Mouse (Mus musculus): ENCODE measurements at regions not wholly inside any gene's neighbourhood (a gene's known extent, or its start where the extent isn't known, plus 50 kb on each side); places are given as distances from the start of the nearest gene placed in this dataset.

DNA sequence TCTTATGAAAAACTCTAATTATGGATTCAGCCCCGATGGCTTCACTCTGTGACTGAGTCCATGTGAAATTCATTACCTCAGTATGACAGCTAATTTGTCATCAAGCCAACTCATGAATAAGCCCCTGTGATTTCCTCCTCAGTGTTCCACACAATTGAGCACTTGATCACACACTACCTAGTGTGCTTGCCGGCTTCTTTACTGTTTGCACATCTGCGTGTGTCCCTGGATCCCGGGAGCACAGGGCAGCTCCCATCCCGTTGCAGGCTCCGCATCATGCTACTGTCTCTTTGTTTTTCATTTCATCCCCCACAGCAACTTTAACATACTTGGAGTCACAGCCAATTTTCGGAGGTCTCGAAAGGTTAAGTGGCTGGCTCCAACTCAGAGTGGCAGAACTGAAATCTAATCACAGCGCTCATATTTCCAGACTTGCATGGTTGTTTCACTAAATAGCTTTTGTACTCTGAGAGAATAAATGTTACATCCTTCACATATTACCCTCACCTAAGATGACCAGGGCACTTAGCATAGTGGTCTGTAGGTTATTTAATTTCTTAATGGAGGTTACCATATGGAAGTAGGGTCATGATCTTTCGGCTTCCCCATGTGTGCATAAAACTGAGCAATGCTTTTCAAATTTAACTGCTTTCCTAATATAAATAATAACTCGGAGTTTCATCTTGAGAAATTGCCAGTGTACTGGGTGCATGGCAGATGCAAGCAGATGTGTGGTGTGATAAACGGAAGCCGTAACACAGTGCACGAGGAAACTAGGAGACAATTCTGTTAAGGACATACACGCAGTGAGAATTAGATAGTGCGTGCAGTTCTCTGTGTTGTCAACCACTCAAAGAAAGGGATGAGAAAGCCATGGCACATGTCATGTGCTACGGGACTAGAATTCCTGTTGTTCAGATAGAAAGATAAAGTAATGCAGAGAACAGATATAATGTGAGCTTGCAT is 313.0 kb upstream of the 5930422O12Rik start:
- H3K36me3 ChIP-seq (ENCODE audit: insufficient read depth, low read length) = no peaks in the 10 kb centered on the region
- 0 out of 2 replicates have a peak, but pooled peaks cover 3% of the 10 kb centered on the region for H3K4me1 ChIP-seq (ENCODE audit: insufficient read depth, low read length)
- no peak overlapping the region for H3K27ac ChIP-seq (ENCODE audit: low read depth, low read length)
- no peak overlapping the region for H3K4me3 ChIP-seq (ENCODE audit: low read depth, low read length)
- ATAC-seq (ENCODE audit: low FRiP score) (no peak), DNase-seq (ENCODE audit: low spot score) (peak; percentile 64)
- H3K9me3 ChIP-seq (ENCODE audit: low read length) = no peaks in the 10 kb centered on the region
- no peak overlapping the region for H3K4me2 ChIP-seq (ENCODE audit: low read depth, low read length, poor library complexity, severe bottlenecking)
- H3K27me3 ChIP-seq (ENCODE audit: insufficient read depth, low read length) = no peaks in the 10 kb centered on the region
- no peak for TF ChIP-seq CTCF (IDR thresholded peaks at IDR 0.05)
- 66% methylated on average over 17 of the region's 17 CpGs for WGBS
- H3K9ac ChIP-seq (replicated peaks; ENCODE audit: low read length, poor library complexity, severe bottlenecking) = no peak overlapping the region

DNA sequence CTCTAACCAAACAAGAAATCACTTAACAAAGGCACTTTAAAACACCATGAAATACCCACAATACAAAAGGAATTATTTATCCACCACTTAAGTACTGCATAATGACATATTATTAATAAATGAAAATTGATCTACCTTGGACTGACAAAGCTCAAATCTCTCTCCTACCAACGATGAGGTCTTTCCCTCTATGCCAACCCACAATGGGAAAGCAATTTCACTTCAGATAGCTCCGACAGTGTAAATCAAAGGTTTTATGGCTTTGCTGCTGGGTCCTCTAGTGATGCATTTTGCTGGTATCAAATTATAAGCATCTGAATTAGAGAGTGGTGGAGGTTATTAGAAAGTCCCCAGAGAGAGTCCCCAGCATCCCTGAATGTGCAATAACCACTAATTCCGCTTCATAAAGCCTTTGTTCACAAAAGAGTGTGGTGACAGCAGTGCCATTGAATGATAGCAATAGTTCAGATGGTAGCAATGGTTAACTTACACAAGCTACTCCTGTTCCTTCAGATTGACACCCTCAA is 305.4 kb upstream of the 5930422O12Rik start:
- H3K4me1 ChIP-seq (ENCODE audit: insufficient read depth, low read length) = no peaks in the 10 kb centered on the region
- H3K27me3 ChIP-seq (ENCODE audit: insufficient read depth, low read length) = no peaks in the 10 kb centered on the region
- H3K9me3 ChIP-seq (ENCODE audit: low read length) = no peaks in the 10 kb centered on the region
- DNase-seq (ENCODE audit: low spot score) (no peak), ATAC-seq (ENCODE audit: low FRiP score) (no peak)
- 71% methylated on average over 3 of the region's 3 CpGs for WGBS
- H3K4me3 ChIP-seq (ENCODE audit: low read depth, low read length) = no peak overlapping the region
- H3K9ac ChIP-seq (replicated peaks; ENCODE audit: low read length, poor library complexity, severe bottlenecking) = no peak overlapping the region
- H3K27ac ChIP-seq (ENCODE audit: low read depth, low read length) = no peak overlapping the region
- no peaks in the 10 kb centered on the region for H3K36me3 ChIP-seq (ENCODE audit: insufficient read depth, low read length)
- TF ChIP-seq CTCF (IDR thresholded peaks at IDR 0.05) = no peak
- no peak overlapping the region for H3K4me2 ChIP-seq (ENCODE audit: low read depth, low read length, poor library complexity, severe bottlenecking)

DNA sequence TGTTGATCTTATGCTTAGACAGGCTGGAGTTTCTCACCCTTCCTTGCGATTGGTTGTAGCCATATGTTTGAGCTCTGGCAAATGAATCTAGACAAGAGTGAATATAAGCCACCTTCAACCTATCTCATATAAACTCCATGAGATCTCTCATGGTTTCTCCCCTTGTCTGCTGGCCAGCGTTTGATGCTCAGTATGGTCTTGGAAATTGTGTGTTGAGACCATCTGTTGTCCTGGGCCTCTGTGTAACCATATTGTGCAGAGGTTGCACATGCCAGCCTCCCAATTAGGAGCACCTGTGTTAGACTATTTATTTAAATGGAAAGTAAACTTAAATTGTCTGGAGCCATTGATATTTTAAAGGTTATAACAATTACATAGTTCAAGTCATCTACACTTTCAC is 301.5 kb upstream of the 5930422O12Rik start:
- ATAC-seq (ENCODE audit: low FRiP score) (no peak), DNase-seq (ENCODE audit: low spot score) (peak; percentile 16)
- H3K27me3 ChIP-seq (ENCODE audit: insufficient read depth, low read length) = no peaks in the 10 kb centered on the region
- no peak overlapping the region for H3K9ac ChIP-seq (replicated peaks; ENCODE audit: low read length, poor library complexity, severe bottlenecking)
- 91% methylated on average over 2 of the region's 2 CpGs for WGBS
- no peak for TF ChIP-seq CTCF (IDR thresholded peaks at IDR 0.05)
- H3K4me1 ChIP-seq (ENCODE audit: insufficient read depth, low read length) = no peaks in the 10 kb centered on the region
- no peak overlapping the region for H3K4me2 ChIP-seq (ENCODE audit: low read depth, low read length, poor library complexity, severe bottlenecking)
- no peaks in the 10 kb centered on the region for H3K36me3 ChIP-seq (ENCODE audit: insufficient read depth, low read length)
- no peaks in the 10 kb centered on the region for H3K9me3 ChIP-seq (ENCODE audit: low read length)
- no peak overlapping the region for H3K27ac ChIP-seq (ENCODE audit: low read depth, low read length)
- H3K4me3 ChIP-seq (ENCODE audit: low read depth, low read length) = no peak overlapping the region

DNA sequence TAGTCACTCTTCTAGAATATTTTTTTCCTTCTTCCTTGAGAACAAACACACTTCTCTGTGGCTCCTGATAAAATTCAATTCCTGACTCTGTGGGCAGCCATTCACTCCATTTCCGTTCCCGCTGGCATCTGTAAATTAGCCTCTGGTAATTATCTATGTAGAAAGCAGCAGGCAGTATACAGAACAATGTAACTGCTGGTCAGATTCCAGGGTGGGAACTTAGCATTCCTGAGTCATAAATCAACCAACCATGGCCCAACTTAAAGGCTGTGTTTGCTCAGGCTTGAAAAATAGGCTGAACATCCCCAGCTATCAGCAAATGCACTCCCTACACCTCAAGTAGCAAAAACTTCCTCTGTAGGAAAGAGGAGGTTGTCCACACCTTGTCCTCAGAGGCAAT is 289.6 kb upstream of the 5930422O12Rik start:
- no peaks in the 10 kb centered on the region for H3K27me3 ChIP-seq (ENCODE audit: insufficient read depth, low read length)
- H3K36me3 ChIP-seq (ENCODE audit: insufficient read depth, low read length) = no peaks in the 10 kb centered on the region
- H3K4me1 ChIP-seq (ENCODE audit: insufficient read depth, low read length) = no peaks in the 10 kb centered on the region
- 23% methylated on average over 2 of the region's 2 CpGs for WGBS
- H3K4me3 ChIP-seq (ENCODE audit: low read depth, low read length) = no peak overlapping the region
- TF ChIP-seq CTCF (IDR thresholded peaks at IDR 0.05) = no peak
- no peak overlapping the region for H3K9ac ChIP-seq (replicated peaks; ENCODE audit: low read length, poor library complexity, severe bottlenecking)
- no peak overlapping the region for H3K27ac ChIP-seq (ENCODE audit: low read depth, low read length)
- no peak for ATAC-seq (ENCODE audit: low FRiP score)
- DNase-seq (ENCODE audit: low spot score) = peak; percentile 35
- no peak overlapping the region for H3K4me2 ChIP-seq (ENCODE audit: low read depth, low read length, poor library complexity, severe bottlenecking)
- no peaks in the 10 kb centered on the region for H3K9me3 ChIP-seq (ENCODE audit: low read length)

DNA sequence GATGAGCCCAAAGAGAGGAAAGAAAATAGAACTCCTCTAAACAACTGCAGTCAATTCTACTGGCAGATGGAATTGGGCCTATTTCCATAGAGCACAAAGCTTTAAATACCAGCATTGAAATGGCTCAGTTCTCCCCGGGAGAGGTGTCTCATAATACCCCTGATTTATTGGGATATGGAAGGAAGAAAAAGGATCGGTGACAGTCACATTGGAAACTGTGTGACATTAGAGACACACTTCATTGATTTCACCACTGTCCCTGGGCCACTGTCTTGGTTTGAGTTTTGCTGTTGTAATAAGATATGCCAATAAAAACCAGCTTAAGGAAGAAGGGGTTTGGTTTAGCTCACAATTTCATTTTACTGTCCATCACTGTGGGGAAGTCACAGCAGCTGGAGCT is 288.7 kb upstream of the 5930422O12Rik start:
- no peak overlapping the region for H3K4me3 ChIP-seq (ENCODE audit: low read depth, low read length)
- no peaks in the 10 kb centered on the region for H3K36me3 ChIP-seq (ENCODE audit: insufficient read depth, low read length)
- DNase-seq (ENCODE audit: low spot score) = no peak
- H3K4me2 ChIP-seq (ENCODE audit: low read depth, low read length, poor library complexity, severe bottlenecking) = no peak overlapping the region
- H3K9ac ChIP-seq (replicated peaks; ENCODE audit: low read length, poor library complexity, severe bottlenecking) = no peak overlapping the region
- H3K27ac ChIP-seq (ENCODE audit: low read depth, low read length) = no peak overlapping the region
- H3K27me3 ChIP-seq (ENCODE audit: insufficient read depth, low read length) = no peaks in the 10 kb centered on the region
- ATAC-seq (ENCODE audit: low FRiP score) = no peak
- 31% methylated on average over 2 of the region's 2 CpGs for WGBS
- no peaks in the 10 kb centered on the region for H3K9me3 ChIP-seq (ENCODE audit: low read length)
- H3K4me1 ChIP-seq (ENCODE audit: insufficient read depth, low read length) = no peaks in the 10 kb centered on the region
- TF ChIP-seq CTCF (IDR thresholded peaks at IDR 0.05) = no peak

DNA sequence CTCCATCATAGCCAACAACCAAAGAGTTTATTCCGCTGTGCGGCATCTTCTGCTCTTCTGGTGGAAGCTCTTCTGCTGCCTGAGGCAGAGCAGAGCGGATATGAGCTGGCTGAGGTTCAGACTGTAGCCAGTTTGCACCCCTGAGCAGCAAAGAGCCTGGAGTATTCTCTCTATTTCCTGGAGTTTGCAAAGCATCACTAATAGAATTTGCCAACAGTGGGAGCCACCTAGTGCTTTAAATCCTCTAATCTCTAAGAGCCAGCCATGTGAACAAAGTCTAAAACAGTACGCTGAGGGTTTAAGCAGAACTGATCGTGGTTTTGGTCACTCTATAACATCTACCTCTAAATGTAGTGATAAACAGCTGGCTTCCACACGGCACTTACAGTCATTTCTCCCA is 250.9 kb upstream of the 5930422O12Rik start:
- DNase-seq (ENCODE audit: low spot score) = peak; percentile 46

More for the DNA sequence above, 250.9 kb upstream of the 5930422O12Rik start:
- no peak overlapping the region for H3K4me2 ChIP-seq (ENCODE audit: low read depth, low read length, poor library complexity, severe bottlenecking)
- WGBS = 58% methylated on average over 6 of the region's 6 CpGs
- H3K9me3 ChIP-seq (ENCODE audit: low read length) = no peaks in the 10 kb centered on the region
- ATAC-seq (ENCODE audit: low FRiP score) = no peak
- no peak overlapping the region for H3K27ac ChIP-seq (ENCODE audit: low read depth, low read length)
- no peak overlapping the region for H3K4me3 ChIP-seq (ENCODE audit: low read depth, low read length)
- TF ChIP-seq CTCF (IDR thresholded peaks at IDR 0.05) = peak; percentile 59
- no peaks in the 10 kb centered on the region for H3K27me3 ChIP-seq (ENCODE audit: insufficient read depth, low read length)
- H3K36me3 ChIP-seq (ENCODE audit: insufficient read depth, low read length) = no peaks in the 10 kb centered on the region
- no peak overlapping the region for H3K9ac ChIP-seq (replicated peaks; ENCODE audit: low read length, poor library complexity, severe bottlenecking)
- H3K4me1 ChIP-seq (ENCODE audit: insufficient read depth, low read length) = no peaks in the 10 kb centered on the region
